Mouse (Mus musculus): Measurements from ENCODE around the gene H2afy2. TPM values are rescaled to one million over a fixed set of nuclear protein-coding genes. Genes with fewer than 3 reads are reported as not detected.
A peak's percentile ranks its signal among the peaks of the same experiment; 100 is the strongest.

Gene H2afy2
- polyA plus RNA-seq, 1 experiment from 2014 or later: 42.8 TPM

- no peak for ATAC-seq (replicated peaks; ENCODE audit: insufficient number of reproducible peaks, insufficient read depth, low FRiP score, low read depth)
- WGBS: 65% methylated on average over 3 of the region's 3 CpGs
These were observed 61.7 kb downstream of the H2afy2 start for GRCm38 (mm10) chr10:61722215-61722614.

GRCm38 (mm10) chr10:61720331-61720730 lies 63.6 kb downstream of the H2afy2 start:
- WGBS: 85% methylated on average over 7 of the region's 7 CpGs
- no peak overlapping the region for H3K4me3 ChIP-seq
- peaks cover 20% of the 10 kb centered on the region for H3K4me1 ChIP-seq (replicated peaks)
- no peaks in the 10 kb centered on the region for H3K9me3 ChIP-seq (replicated peaks)
- H3K9ac ChIP-seq: no peak overlapping the region
- H3K27ac ChIP-seq: no peak overlapping the region
- ATAC-seq (replicated peaks; ENCODE audit: insufficient number of reproducible peaks, insufficient read depth, low FRiP score, low read depth): no peak
- H3K4me2 ChIP-seq: no peak overlapping the region
- H3K27me3 ChIP-seq: no peaks in the 10 kb centered on the region
- no peaks in the 10 kb centered on the region for H3K36me3 ChIP-seq

More at GRCm38 (mm10) chr10:61722215-61722614, 61.7 kb downstream of the H2afy2 start:
- Histone ChIP-seq H3K36me3 (peaks cover 5% of the 10 kb centered on the region; the same call in 1 of the 2 replicates), H3K27ac (no peak overlapping the region), H3K4me1 (replicated peaks) (peaks cover 8% of the 10 kb centered on the region; the same call in 1 of the 2 replicates), H3K27me3 (no peaks in the 10 kb centered on the region), H3K9ac (no peak overlapping the region), H3K4me3 (no peak overlapping the region), H3K9me3 (replicated peaks) (no peaks in the 10 kb centered on the region), H3K4me2 (no peak overlapping the region)

- peaks cover 14% of the 10 kb centered on the region for H3K4me1 ChIP-seq (replicated peaks)
- no peaks in the 10 kb centered on the region for H3K9me3 ChIP-seq (replicated peaks)
- 88% methylated on average over 12 of the region's 12 CpGs for WGBS
- ATAC-seq (replicated peaks; ENCODE audit: insufficient number of reproducible peaks, insufficient read depth, low FRiP score, low read depth): no peak
- no peak overlapping the region for H3K27ac ChIP-seq
- no peak overlapping the region for H3K4me2 ChIP-seq
- no peak overlapping the region for H3K4me3 ChIP-seq
- no peaks in the 10 kb centered on the region for H3K36me3 ChIP-seq
- H3K27me3 ChIP-seq: no peaks in the 10 kb centered on the region
- no peak overlapping the region for H3K9ac ChIP-seq
These were observed 66.3 kb downstream of the H2afy2 start for GRCm38 (mm10) chr10:61717406-61718296.

- 61% methylated on average over 7 of the region's 7 CpGs for WGBS
- Histone ChIP-seq H3K27ac (no peak overlapping the region), H3K9ac (peak overlapping the region; percentile 74; the same call in 1 of the 2 replicates), H3K4me1 (replicated peaks) (peaks cover 14% of the 10 kb centered on the region), H3K9me3 (replicated peaks) (no peaks in the 10 kb centered on the region), H3K27me3 (no peaks in the 10 kb centered on the region), H3K4me2 (peak overlapping the region; percentile 87), H3K36me3 (no peaks in the 10 kb centered on the region), H3K4me3 (peak overlapping the region; percentile 81)
- 0 out of 2 replicates have a peak, but pooled peaks have one; percentile 16 for ATAC-seq (replicated peaks; ENCODE audit: insufficient number of reproducible peaks, insufficient read depth, low FRiP score, low read depth)
These were observed 67.7 kb downstream of the H2afy2 start for GRCm38 (mm10) chr10:61715996-61716864.

GRCm38 (mm10) chr10:61715462-61715837 lies 68.5 kb downstream of the H2afy2 start:
- H3K4me1 ChIP-seq (replicated peaks): peaks cover 14% of the 10 kb centered on the region
- H3K27ac ChIP-seq: peak overlapping the region; percentile 71
- no peaks in the 10 kb centered on the region for H3K27me3 ChIP-seq
- no peaks in the 10 kb centered on the region for H3K9me3 ChIP-seq (replicated peaks)
- peak overlapping the region; percentile 74 for H3K9ac ChIP-seq
- WGBS: 2% methylated on average over 11 of the region's 11 CpGs
- 0 out of 2 replicates have a peak, but pooled peaks have one; percentile 16 for ATAC-seq (replicated peaks; ENCODE audit: insufficient number of reproducible peaks, insufficient read depth, low FRiP score, low read depth)
- peak overlapping the region; percentile 87 for H3K4me2 ChIP-seq
- no peaks in the 10 kb centered on the region for H3K36me3 ChIP-seq
- peak overlapping the region; percentile 81 for H3K4me3 ChIP-seq

- peak within 1 kb of the TSS; percentile 87 for H3K4me2 ChIP-seq
- H3K36me3 ChIP-seq: no peaks in the 10 kb centered on the region
- no peaks in the 10 kb centered on the region for H3K9me3 ChIP-seq (replicated peaks)
- WGBS: 11% methylated on average over 32 of the region's 36 CpGs
- peaks cover 14% of the 10 kb centered on the region for H3K4me1 ChIP-seq (replicated peaks)
- H3K4me3 ChIP-seq: peak within 1 kb of the TSS; percentile 81
- peak; percentile 92 for ATAC-seq (replicated peaks; ENCODE audit: insufficient number of reproducible peaks, insufficient read depth, low FRiP score, low read depth)
- H3K9ac ChIP-seq: peak within 1 kb of the TSS; percentile 74
- no peaks in the 10 kb centered on the region for H3K27me3 ChIP-seq
- H3K27ac ChIP-seq: peak within 1 kb of the TSS; percentile 71
These were observed 69.0 kb downstream of the H2afy2 start, which contains the start of gene Aifm2 for GRCm38 (mm10) chr10:61714771-61715461. TSS of gene Aifm2 (plus strand) at chr10:61715263.

GRCm38 (mm10) chr10:61714146-61714545 lies 69.8 kb downstream of the H2afy2 start:
- Histone ChIP-seq H3K4me1 (replicated peaks) (peaks cover 14% of the 10 kb centered on the region), H3K4me2 (no peak overlapping the region), H3K27me3 (no peaks in the 10 kb centered on the region), H3K9me3 (replicated peaks) (no peaks in the 10 kb centered on the region), H3K9ac (no peak overlapping the region), H3K27ac (no peak overlapping the region), H3K4me3 (no peak overlapping the region), H3K36me3 (no peaks in the 10 kb centered on the region)
- WGBS: 88% methylated on average over 4 of the region's 4 CpGs
- ATAC-seq (replicated peaks; ENCODE audit: insufficient number of reproducible peaks, insufficient read depth, low FRiP score, low read depth): no peak

- H3K36me3 ChIP-seq: no peaks in the 10 kb centered on the region
- H3K4me2 ChIP-seq: no peak overlapping the region
- H3K27ac ChIP-seq: no peak overlapping the region
- H3K27me3 ChIP-seq: no peaks in the 10 kb centered on the region
- WGBS: 73% methylated on average over 3 of the region's 3 CpGs
- H3K4me3 ChIP-seq: no peak overlapping the region
- H3K4me1 ChIP-seq (replicated peaks): peaks cover 14% of the 10 kb centered on the region
- H3K9me3 ChIP-seq (replicated peaks): no peaks in the 10 kb centered on the region
- no peak overlapping the region for H3K9ac ChIP-seq
- no peak for ATAC-seq (replicated peaks; ENCODE audit: insufficient number of reproducible peaks, insufficient read depth, low FRiP score, low read depth)
These were observed 70.3 kb downstream of the H2afy2 start for GRCm38 (mm10) chr10:61713601-61714000.

- Histone ChIP-seq H3K4me2 (no peak overlapping the region), H3K27me3 (no peaks in the 10 kb centered on the region), H3K9ac (no peak overlapping the region), H3K4me3 (no peak overlapping the region), H3K4me1 (replicated peaks) (peaks cover 5% of the 10 kb centered on the region), H3K27ac (no peak overlapping the region), H3K36me3 (peaks cover 18% of the 10 kb centered on the region; the same call in 1 of the 2 replicates), H3K9me3 (replicated peaks) (no peaks in the 10 kb centered on the region)
- no peak for ATAC-seq (replicated peaks; ENCODE audit: insufficient number of reproducible peaks, insufficient read depth, low FRiP score, low read depth)
- 67% methylated on average over 6 of the region's 6 CpGs for WGBS
These were observed 77.3 kb downstream of the H2afy2 start for GRCm38 (mm10) chr10:61706412-61707375.

- 74% methylated on average over 4 of the region's 4 CpGs for WGBS
- Histone ChIP-seq H3K9ac (no peak overlapping the region), H3K4me3 (no peak overlapping the region), H3K9me3 (replicated peaks) (no peaks in the 10 kb centered on the region), H3K27ac (no peak overlapping the region), H3K4me2 (no peak overlapping the region), H3K36me3 (peaks cover 28% of the 10 kb centered on the region; the same call in 1 of the 2 replicates), H3K27me3 (no peaks in the 10 kb centered on the region), H3K4me1 (replicated peaks) (peaks cover 5% of the 10 kb centered on the region)
- no peak for ATAC-seq (replicated peaks; ENCODE audit: insufficient number of reproducible peaks, insufficient read depth, low FRiP score, low read depth)
These were observed 79.3 kb downstream of the H2afy2 start for GRCm38 (mm10) chr10:61704663-61705062.

Data from heart, embryonic 15.5 days (tissue).